Mouse (Mus musculus) duodenum, adult 2 months (tissue): ENCODE results near the gene Efcab14. TPM values are rescaled to one million over a fixed set of nuclear protein-coding genes. Genes with fewer than 3 reads are reported as not detected.

Experiments used
- polyA plus RNA-seq: library from polyadenylated mRNA; depleted of rRNA; stranded (reverse); fragments of >200 nt; gene quantifications from 2 replicates; pipeline ENCODE4 v1.2.3, GENCODE M21; 2012; ENCODE audit warnings: low replicate concordance; rRNA removed

The Efcab14 gene
- polyA plus RNA-seq: 23.3 and 25.3 TPM in 2 replicates

DNA sequence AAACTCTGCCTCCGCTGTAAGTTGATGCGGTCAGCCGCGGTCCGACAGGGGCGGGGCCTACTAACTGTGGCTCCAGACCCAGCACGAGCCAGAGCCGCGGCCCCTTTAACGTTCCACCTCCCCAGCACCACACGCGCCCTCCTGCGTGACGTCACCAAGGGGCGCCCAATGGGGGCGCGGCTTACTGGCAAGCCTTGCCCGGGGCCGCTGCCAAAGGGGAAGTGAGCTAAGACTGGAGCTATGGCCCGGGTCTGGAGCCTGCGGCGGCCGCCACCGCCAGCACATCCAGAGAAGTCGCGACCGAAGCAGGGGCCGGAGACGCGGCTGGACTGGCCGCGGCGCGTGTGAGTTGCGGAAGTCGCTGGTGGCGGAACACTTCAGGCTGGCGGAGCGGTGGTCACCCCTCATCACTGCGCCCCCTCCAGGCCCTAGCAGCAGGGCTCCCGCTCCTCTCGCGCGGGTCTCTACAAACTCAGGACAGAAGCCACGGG lies at the start of gene Efcab14:
TSS of gene Efcab14 (plus strand) at position 194 of the 491 bp plus-strand sequence.

GRCm38 (mm10) chr4:115780918-115781317 lies 43.4 kb downstream of the Efcab14 start, which contains the start of gene Tex38:
Gene Tex38 (minus strand): TSS chr4:115781018.

DNA sequence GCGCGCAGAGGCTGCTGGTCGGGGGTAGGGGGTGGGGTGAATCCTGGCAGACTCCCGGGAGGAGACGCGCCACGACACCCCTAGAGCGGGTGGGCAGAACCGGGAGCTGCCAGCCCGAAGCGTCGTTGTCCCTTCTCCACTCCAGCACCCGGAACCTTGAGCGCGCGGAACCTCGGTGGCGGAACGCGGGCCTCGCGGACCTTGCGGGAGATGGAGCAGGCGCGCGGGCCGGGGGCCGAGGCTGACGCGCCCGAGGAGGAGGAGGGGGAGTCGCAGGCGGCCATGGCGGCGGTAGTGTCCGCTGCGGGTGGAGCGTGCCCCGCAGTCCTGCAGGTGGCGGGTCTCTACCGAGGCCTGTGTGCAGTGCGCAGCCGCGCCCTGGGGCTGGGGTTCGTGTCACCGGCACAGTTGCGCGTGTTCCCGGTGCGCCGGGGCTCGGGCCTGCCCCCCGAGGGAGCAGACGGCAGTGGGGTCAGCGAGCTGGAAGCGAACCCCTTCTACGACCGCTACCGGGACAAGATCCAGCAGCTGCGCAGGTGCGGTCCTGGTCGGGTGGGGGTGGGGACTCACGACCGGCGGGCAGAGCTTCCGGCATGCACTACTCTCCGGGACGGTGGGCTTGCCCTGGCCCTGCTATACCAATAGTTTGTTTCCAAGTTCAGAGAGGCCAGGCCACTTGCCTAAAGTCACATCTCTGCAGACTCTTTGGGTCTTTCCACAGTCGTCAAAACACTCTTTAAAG lies 47.4 kb downstream of the Efcab14 start, which contains the start of gene Atpaf1:
TSS of gene Atpaf1 (plus strand) at position 44 of the 742 bp plus-strand sequence.

Other genes with a start within 250 kb of the Efcab14 start
- not detected in 2 replicates for gene Cyp4a14, start 241.6 kb upstream of the Efcab14 start, polyA plus RNA-seq
- gene Cyp4a10, start 219.5 kb upstream of the Efcab14 start, polyA plus RNA-seq: 0.58 and 15.0 TPM in 2 replicates
- gene Cyp4a31, start 174.1 kb upstream of the Efcab14 start, polyA plus RNA-seq: 0.13 TPM in 1 of 2 replicates, not detected in the other
- gene Cyp4a32, start 136.8 kb upstream of the Efcab14 start, polyA plus RNA-seq: 2.3 TPM in 1 of 2 replicates, not detected in the other
- 65.1 and 231 TPM in 2 replicates for gene Cyp4b1, start 90.0 kb upstream of the Efcab14 start, polyA plus RNA-seq
- 0.33 and 0.54 TPM in 2 replicates for gene Tex38, start 43.3 kb downstream of the Efcab14 start, polyA plus RNA-seq
- gene Atpaf1, start 47.1 kb downstream of the Efcab14 start, polyA plus RNA-seq: 31.6 and 61.4 TPM in 2 replicates
- 25.1 and 41.8 TPM in 2 replicates for gene Mob3c, start 90.3 kb downstream of the Efcab14 start, polyA plus RNA-seq
- 23.3 and 30.5 TPM in 2 replicates for gene Mknk1, start 101.5 kb downstream of the Efcab14 start, polyA plus RNA-seq
- not detected in 2 replicates for gene Kncn, start 146.7 kb downstream of the Efcab14 start, polyA plus RNA-seq
- gene 6430628N08Rik, start 152.9 kb downstream of the Efcab14 start, polyA plus RNA-seq: not detected in 2 replicates
- not detected in 2 replicates for gene Dmbx1, start 202.2 kb downstream of the Efcab14 start, polyA plus RNA-seq